In the genomic region with DNA sequence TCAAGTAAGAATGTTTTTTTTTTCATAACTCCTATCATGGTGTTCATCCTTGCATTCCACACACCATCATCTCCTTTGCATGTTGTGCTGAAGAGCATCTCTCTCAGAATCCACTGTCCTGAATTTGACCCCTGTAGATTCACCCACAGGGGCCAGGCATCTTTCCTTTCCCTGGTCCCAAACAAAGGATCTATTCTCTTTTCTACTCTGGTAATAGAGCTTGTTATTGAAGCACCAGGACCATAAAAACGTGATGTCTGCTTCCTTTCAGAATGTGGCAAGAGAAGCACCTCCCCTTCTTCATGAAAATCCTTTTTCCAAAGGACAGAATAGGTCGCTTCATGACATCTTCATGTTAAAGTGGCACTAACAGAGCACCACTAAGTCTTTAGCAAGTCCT, we compare ENCODE assay signal across 27 mouse cellular contexts.
A peak's percentile ranks its signal among the peaks of the same experiment; 100 is the strongest.
DNase-seq lines count a peak whose midpoint lies in the region; ATAC-seq and TF ChIP-seq lines count a peak whose summit lies in the region.
"Had no signal": no experiment of that assay in that cellular context is flagged by ENCODE, and none has a peak within 500 bp of the region (broad histone marks: within the 10 kb centered on the region; RNA-seq: fewer than 3 reads in every experiment).

No protein-coding gene starts in this region.

- H3K9ac ChIP-seq in neural tube, embryonic 14.5 days (replicated peaks; ENCODE audit: low read depth, low read length) = no peak overlapping the region
- H3K9ac ChIP-seq: embryonic facial prominence, embryonic 12.5 days; embryonic facial prominence, embryonic 15.5 days; forebrain, embryonic 12.5 days; forebrain, embryonic 15.5 days; heart, embryonic 13.5 days; hindbrain, embryonic 13.5 days had no signal

- peak overlapping the region; percentile 73 for H3K27ac ChIP-seq in layer of hippocampus, adult 2 months
- 0 out of 2 replicates have a peak overlapping the region, but pooled peaks have one; percentile 57 for H3K27ac ChIP-seq in neural tube, embryonic 14.5 days (ENCODE audit: low read depth, low read length)
- H3K27ac ChIP-seq: embryonic facial prominence, embryonic 12.5 days; embryonic facial prominence, embryonic 15.5 days; forebrain, embryonic 12.5 days; forebrain, embryonic 15.5 days; heart, adult 2 months; heart, embryonic 10.5 days; heart, embryonic 13.5 days; hindbrain, embryonic 13.5 days had no signal

- peak; percentile 16 for DNase-seq in embryo, embryonic 10 days (ENCODE audit: low spot score)
- DNase-seq in embryo, embryonic 9.5 days (ENCODE audit: extremely low spot score) = no peak
- DNase-seq in layer of hippocampus, adult 2 months (ENCODE audit: low spot score in 2 of 2) = no peak
- DNase-seq in layer of hippocampus, adult 11-12 months (ENCODE audit: low spot score) = no peak
- DNase-seq in retina, postnatal 1 day = peak; percentile 62
- no peak for DNase-seq in retina, embryonic 14.5 days (ENCODE audit: low spot score)
- no peak for DNase-seq in urinary bladder, postnatal 14 days (ENCODE audit: low spot score)
- DNase-seq: adrenal gland, postnatal 10 days; adrenal gland, postnatal 36 days; cerebellum, adult 18-20 months; cerebellum, adult 9-10 months; cerebellum, postnatal 14 days; gastrocnemius, postnatal 10 days; gastrocnemius, postnatal 36 days; heart, adult 2 months; heart, postnatal 14 days; heart, postnatal 4 days had no signal

- H3K9me3 ChIP-seq in neural tube, embryonic 14.5 days (ENCODE audit: control insufficient read depth, low read length) = no peaks in the 10 kb centered on the region
- H3K9me3 ChIP-seq: embryonic facial prominence, embryonic 12.5 days; embryonic facial prominence, embryonic 15.5 days; forebrain, embryonic 12.5 days; forebrain, embryonic 15.5 days; heart, embryonic 10.5 days; heart, embryonic 13.5 days; hindbrain, embryonic 13.5 days had no signal

- H3K27me3 ChIP-seq in neural tube, embryonic 14.5 days (ENCODE audit: control insufficient read depth, insufficient read depth, low read length) = no peaks in the 10 kb centered on the region
- H3K27me3 ChIP-seq: embryonic facial prominence, embryonic 12.5 days; embryonic facial prominence, embryonic 15.5 days; forebrain, embryonic 12.5 days; forebrain, embryonic 15.5 days; heart, embryonic 13.5 days; hindbrain, embryonic 13.5 days had no signal

- no peak for TF ChIP-seq CTCF in layer of hippocampus, adult 2 months (conservative IDR thresholded peaks at IDR 0.05)

- no peaks in the 10 kb centered on the region for H3K36me3 ChIP-seq in neural tube, embryonic 14.5 days (ENCODE audit: control insufficient read depth, insufficient read depth, low read length)
- H3K36me3 ChIP-seq: embryonic facial prominence, embryonic 12.5 days; embryonic facial prominence, embryonic 15.5 days; forebrain, embryonic 12.5 days; forebrain, embryonic 15.5 days; heart, embryonic 10.5 days; heart, embryonic 13.5 days; hindbrain, embryonic 13.5 days had no signal

- H3K4me1 ChIP-seq in neural tube, embryonic 14.5 days (ENCODE audit: control insufficient read depth, insufficient read depth, low read length) = no peaks in the 10 kb centered on the region
- H3K4me1 ChIP-seq: embryonic facial prominence, embryonic 12.5 days; embryonic facial prominence, embryonic 15.5 days; forebrain, embryonic 12.5 days; heart, embryonic 10.5 days; heart, embryonic 13.5 days had no signal

- no peak overlapping the region for H3K4me3 ChIP-seq in layer of hippocampus, adult 2 months
- no peak overlapping the region for H3K4me3 ChIP-seq in neural tube, embryonic 14.5 days (ENCODE audit: low read depth, low read length)
- H3K4me3 ChIP-seq: embryonic facial prominence, embryonic 12.5 days; embryonic facial prominence, embryonic 15.5 days; forebrain, embryonic 12.5 days; forebrain, embryonic 15.5 days; heart, adult 2 months; heart, embryonic 10.5 days; heart, embryonic 13.5 days; hindbrain, embryonic 13.5 days had no signal

- no peak for ATAC-seq in neural tube, embryonic 14.5 days (ENCODE audit: low read depth)
- ATAC-seq: activated CD4-positive, CD25-positive, alpha-beta regulatory T cell, adult 4 months; forebrain, embryonic 15.5 days; hindbrain, embryonic 16.5 days had no signal

- no peak overlapping the region for H3K4me2 ChIP-seq in neural tube, embryonic 14.5 days (ENCODE audit: low read depth, low read length)
- H3K4me2 ChIP-seq: embryonic facial prominence, embryonic 12.5 days; embryonic facial prominence, embryonic 15.5 days; forebrain, embryonic 12.5 days; forebrain, embryonic 15.5 days; heart, embryonic 13.5 days; hindbrain, embryonic 13.5 days had no signal

- WGBS in neural tube, embryonic 14.5 days = 9% methylated on average over 2 of the region's 2 CpGs

Comparison
In these comparisons a context has a peak if more than half of its experiments do, and no peak if none do; other contexts are left out.
1. DNase-seq: peak in embryo, embryonic 10 days (single experiment) and retina, postnatal 1 day (single experiment); none in embryo, embryonic 9.5 days (single experiment), layer of hippocampus, adult 2 months (0 of 2), layer of hippocampus, adult 11-12 months (single experiment), retina, embryonic 14.5 days (single experiment) and urinary bladder, postnatal 14 days (single experiment).